Mouse (Mus musculus) forebrain, postnatal 0 days (tissue): ENCODE measurements around the gene Zhx3. TPM values are rescaled to one million over a fixed set of nuclear protein-coding genes. Genes with fewer than 3 reads are reported as not detected.
A peak's percentile ranks its signal among the peaks of the same experiment; 100 is the strongest.

Source experiments
- ATAC-seq: fragments of 200-750 bp; cut with Nextera tagmentation; 2 replicates; pipeline ENCODE4 v1.8.0; 2017; ENCODE audit warnings: mild to moderate bottlenecking, moderate library complexity
- DNase-seq: peaks from one replicate; pipeline ENCODE4 v3.0.0-alpha.2; 2015
- H3K27ac ChIP-seq: fragments of 300-500 bp; sonication (generic); 2 replicates; pipeline ENCODE4 v1.5.1; 2014; ENCODE audit warnings: low read depth, mild to moderate bottlenecking, antibody characterized with exemption, low read length, moderate library complexity, mixed read lengths
- H3K27me3 ChIP-seq: fragments of 300-500 bp; sonication (generic); 2 replicates; pipeline ENCODE4 v1.6.1; 2014; ENCODE audit warnings: mild to moderate bottlenecking, low read length, mixed read lengths; ENCODE audit not compliant: insufficient read depth
- H3K36me3 ChIP-seq: fragments of 300-500 bp; sonication (generic); 2 replicates; pipeline ENCODE4 v1.6.1; 2014; ENCODE audit warnings: mild to moderate bottlenecking, moderate library complexity; ENCODE audit not compliant: insufficient read depth
- H3K4me1 ChIP-seq: fragments of 300-500 bp; sonication (generic); 2 replicates; pipeline ENCODE4 v1.6.1; 2014; ENCODE audit warnings: antibody characterized with exemption; ENCODE audit not compliant: insufficient read depth
- H3K4me2 ChIP-seq: fragments of 300-500 bp; sonication (generic); 2 replicates; pipeline ENCODE4 v1.6.1; 2014; ENCODE audit warnings: low read depth, mild to moderate bottlenecking, moderate library complexity
- H3K4me3 ChIP-seq: fragments of 300-500 bp; sonication (generic); 2 replicates; pipeline ENCODE4 v1.5.1; 2014; ENCODE audit warnings: low read depth, low read length, mixed read lengths
- H3K9ac ChIP-seq: fragments of 300-500 bp; sonication (generic); 2 replicates; pipeline ENCODE4 v1.6.1; 2014; ENCODE audit warnings: mild to moderate bottlenecking
- H3K9me3 ChIP-seq: fragments of 300-500 bp; sonication (generic); 2 replicates; pipeline ENCODE4 v1.6.1; 2016; ENCODE audit warnings: low read length
- CTCF ChIP-seq: sonication (generic); IDR thresholded peaks from 2 replicates; pipeline ENCODE4 v1.5.1; 2016; ENCODE audit warnings: antibody characterized with exemption, control low read depth, low read depth
- WGBS: fragments of 180-500 bp; shearing (Covaris S2); extraction: QIAGEN DNeasy Blood & Tissue Kit; methylation state at CpG from one replicate; pipeline ENCODE4 v1.1.7; 2014; 5-methylcytosine and 5-hydroxymethylcytosine counted together
- polyA plus RNA-seq: library from polyadenylated mRNA; unstranded; fragments of >200 nt; fragmentation: Nextera tagmentation; extraction: Ambion mirVana; gene quantifications from 2 replicates; pipeline ENCODE4 v1.2.1, GENCODE M21; 2015
- total RNA-seq: library from RNA; depleted of rRNA; stranded (reverse); fragments of >200 nt; gene quantifications from 2 replicates; pipeline ENCODE4 v1.2.3, GENCODE M21; 2014

Gene Zhx3
- total and polyA plus RNA-seq, 2 experiments from 2014 or later, result 18.5 to 44.9 TPM

DNA sequence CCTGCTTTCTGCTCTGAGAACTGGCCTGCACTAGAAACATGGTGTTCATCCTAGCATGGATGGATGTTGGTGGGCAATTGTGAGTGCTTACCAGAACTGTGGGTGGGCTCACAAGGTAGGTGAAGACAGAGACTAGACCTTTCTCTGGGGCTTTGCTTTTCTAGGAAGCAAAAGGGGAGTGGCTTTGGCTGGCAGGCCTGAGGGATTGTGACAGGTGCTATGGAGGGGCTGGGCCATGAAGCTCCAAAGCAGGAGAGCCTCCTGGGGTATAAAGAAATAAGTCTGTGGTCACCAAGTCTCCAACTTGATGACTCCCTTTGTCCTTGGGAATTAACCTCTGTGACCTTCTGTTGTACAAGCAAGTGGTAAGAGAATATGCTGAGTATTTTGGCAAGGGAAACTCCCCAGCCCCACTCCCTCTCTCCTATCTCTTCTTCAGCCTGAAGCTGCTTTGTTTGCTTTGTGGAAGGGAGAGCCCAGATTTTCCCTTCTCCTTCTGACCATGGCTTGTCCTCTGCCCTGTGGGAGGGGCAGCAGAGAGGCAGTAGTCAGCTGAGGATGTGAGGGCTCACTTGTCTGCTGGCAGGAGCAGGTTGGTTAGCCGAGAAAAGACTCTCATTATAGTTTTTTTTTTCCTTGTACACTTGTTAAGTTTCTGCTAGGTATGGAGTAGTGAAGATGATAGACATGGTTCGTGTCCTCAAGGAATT is 133.0 kb downstream of the Zhx3 start:
- H3K4me3 ChIP-seq, result no peak overlapping the region
- H3K27ac ChIP-seq, result 0 out of 2 replicates have a peak overlapping the region, but pooled peaks have one; percentile 15
- ATAC-seq (no peak), DNase-seq (no peak)
- no peaks in the 10 kb centered on the region for H3K27me3 ChIP-seq
- H3K36me3 ChIP-seq, result peaks cover 16% of the 10 kb centered on the region
- H3K4me1 ChIP-seq, result peaks cover 12% of the 10 kb centered on the region; the same call in 1 of the 2 replicates
- TF ChIP-seq CTCF, result no peak
- H3K9ac ChIP-seq, result no peak overlapping the region
- 45% methylated on average over 2 of the region's 2 CpGs for WGBS
- no peaks in the 10 kb centered on the region for H3K9me3 ChIP-seq
- no peak overlapping the region for H3K4me2 ChIP-seq

DNA sequence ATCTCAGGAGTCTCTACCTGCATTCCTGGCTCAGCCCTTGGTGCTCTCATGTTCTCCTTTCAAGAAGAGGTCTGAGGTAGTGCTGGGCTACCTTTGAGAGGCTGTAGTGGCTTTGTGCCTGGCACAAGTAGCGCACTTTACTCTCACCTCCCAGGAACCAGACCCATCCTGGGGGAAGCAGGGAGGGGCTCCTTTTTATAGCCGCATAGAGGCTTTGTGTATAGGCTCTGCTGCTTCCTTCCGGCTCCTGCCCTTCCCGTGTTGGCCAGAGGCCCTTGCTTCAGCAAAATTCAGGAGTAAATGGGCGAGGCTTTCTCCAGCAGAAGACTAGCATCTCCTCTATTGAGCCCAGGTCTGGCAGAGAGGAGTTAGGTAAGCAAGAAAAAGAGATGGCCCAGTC is 134.4 kb downstream of the Zhx3 start:
- Histone ChIP-seq H3K27me3 (no peaks in the 10 kb centered on the region), H3K9ac (no peak overlapping the region), H3K9me3 (no peaks in the 10 kb centered on the region), H3K36me3 (peaks cover 16% of the 10 kb centered on the region), H3K4me2 (no peak overlapping the region), H3K4me1 (peaks cover 25% of the 10 kb centered on the region), H3K27ac (no peak overlapping the region), H3K4me3 (no peak overlapping the region)
- ATAC-seq, result no peak
- no peak for TF ChIP-seq CTCF
- no peak for DNase-seq
- 69% methylated on average over 5 of the region's 5 CpGs for WGBS

DNA sequence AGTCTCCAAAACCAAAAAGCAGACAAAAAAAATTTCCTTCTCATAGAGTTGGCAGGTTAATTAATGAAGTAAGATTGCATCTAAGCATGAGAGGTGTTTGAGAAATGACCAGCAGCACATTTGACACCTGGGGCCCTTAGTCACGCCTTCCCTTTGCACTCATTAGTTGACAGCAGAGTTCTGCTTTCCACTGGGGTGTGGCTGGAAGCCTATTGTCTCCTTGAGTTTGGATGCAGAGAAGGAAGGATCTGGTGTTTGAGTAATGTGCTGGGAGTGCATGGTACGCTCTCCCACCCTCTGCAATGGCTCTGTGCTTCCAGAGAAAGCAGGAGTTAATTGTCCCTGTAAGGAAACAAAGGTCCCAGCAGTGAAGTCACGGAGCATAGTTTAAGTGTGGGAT is 136.3 kb downstream of the Zhx3 start:
- Histone ChIP-seq H3K27me3 (no peaks in the 10 kb centered on the region), H3K27ac (no peak overlapping the region), H3K9ac (no peak overlapping the region), H3K4me2 (no peak overlapping the region), H3K4me1 (peaks cover 39% of the 10 kb centered on the region), H3K4me3 (no peak overlapping the region), H3K36me3 (peaks cover 16% of the 10 kb centered on the region), H3K9me3 (no peaks in the 10 kb centered on the region)
- no peak for DNase-seq
- TF ChIP-seq CTCF, result no peak
- no peak for ATAC-seq
- WGBS, result 93% methylated on average over 3 of the region's 3 CpGs

DNA sequence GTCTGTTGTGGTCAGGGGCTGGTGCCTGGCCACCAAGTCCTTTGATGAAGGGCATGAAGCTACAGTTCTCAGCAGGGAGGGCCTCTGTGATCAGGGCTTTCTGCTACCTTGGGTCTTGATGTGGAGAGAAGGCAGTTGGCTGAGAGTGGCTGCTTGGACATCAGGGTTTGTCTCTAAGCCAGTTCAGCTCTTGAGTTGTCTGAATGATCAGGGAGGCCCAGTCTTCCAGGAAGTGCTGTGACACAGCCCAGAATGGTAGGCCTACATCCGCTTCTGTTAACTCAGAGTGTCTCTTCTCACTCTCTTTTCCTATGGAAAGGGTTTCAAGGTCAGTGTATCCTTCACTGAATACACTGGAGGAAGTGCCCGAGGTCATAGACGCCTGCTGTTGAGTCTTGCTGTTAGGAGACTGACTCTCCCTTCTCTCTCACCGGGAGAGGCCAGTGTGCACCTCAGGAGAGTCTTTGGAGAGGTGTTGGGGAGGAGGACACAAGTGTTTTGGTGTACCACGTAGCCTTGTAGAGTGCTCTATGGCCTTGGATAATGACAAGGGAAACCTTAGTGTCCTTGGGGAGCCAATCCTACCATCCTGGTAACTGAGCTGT is 137.0 kb downstream of the Zhx3 start:
- no peak for DNase-seq
- no peaks in the 10 kb centered on the region for H3K9me3 ChIP-seq
- no peak for ATAC-seq
- H3K4me2 ChIP-seq, result no peak overlapping the region
- no peak overlapping the region for H3K27ac ChIP-seq
- no peaks in the 10 kb centered on the region for H3K27me3 ChIP-seq
- no peak overlapping the region for H3K9ac ChIP-seq
- peaks cover 36% of the 10 kb centered on the region for H3K4me1 ChIP-seq
- no peak overlapping the region for H3K4me3 ChIP-seq
- no peak for TF ChIP-seq CTCF
- peaks cover 16% of the 10 kb centered on the region; the same call in 1 of the 2 replicates for H3K36me3 ChIP-seq
- whole genome bisulfite sequencing, result 88% methylated on average over 5 of the region's 5 CpGs

DNA sequence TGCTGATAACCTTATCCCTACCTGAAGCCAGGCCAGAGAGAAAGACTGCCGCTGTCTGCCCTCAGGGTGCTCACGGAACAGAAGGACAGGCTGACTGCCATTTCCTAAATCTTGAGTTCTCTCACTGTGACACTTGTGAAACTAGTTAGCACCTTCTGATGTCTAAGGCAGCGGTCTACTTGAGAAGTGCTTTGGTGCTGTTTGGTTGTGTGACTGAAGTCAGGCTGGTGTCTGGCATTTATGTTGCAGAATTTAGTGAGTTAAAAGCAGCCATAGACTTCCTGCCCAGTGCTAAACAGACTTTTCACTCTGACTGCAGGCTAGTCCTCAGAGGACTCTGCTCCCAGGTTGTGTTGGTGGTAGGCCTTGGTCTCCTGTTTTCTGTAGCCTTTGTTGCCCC is 138.5 kb downstream of the Zhx3 start:
- Histone ChIP-seq H3K27me3 (no peaks in the 10 kb centered on the region), H3K9ac (no peak overlapping the region), H3K4me3 (no peak overlapping the region), H3K4me1 (peaks cover 26% of the 10 kb centered on the region), H3K9me3 (no peaks in the 10 kb centered on the region), H3K36me3 (peaks cover 16% of the 10 kb centered on the region; the same call in 1 of the 2 replicates), H3K4me2 (peak overlapping the region; percentile 83; the same call in 1 of the 2 replicates), H3K27ac (no peak overlapping the region)
- no peak for DNase-seq
- no peak for TF ChIP-seq CTCF
- WGBS, result 71% methylated on average over 3 of the region's 3 CpGs
- ATAC-seq, result no peak

DNA sequence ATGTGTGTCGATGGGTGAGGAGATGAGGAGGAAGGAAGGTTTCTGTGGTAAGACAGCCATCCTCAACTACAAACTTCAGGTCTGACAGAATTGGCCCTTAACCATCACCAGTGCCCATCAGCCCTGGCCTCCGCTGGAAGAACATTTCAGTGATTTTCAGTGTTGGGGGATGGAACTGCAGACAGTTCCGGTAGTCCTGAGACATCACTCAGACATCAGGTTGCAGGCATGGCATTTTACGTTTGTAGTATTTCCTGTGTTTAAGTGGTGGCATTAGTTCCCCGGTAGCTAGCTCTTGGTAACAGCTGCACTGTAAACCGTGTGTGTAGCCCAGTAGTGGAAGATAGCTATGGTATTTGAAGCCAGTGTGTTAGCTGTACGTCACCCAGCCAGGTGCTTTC is 139.7 kb downstream of the Zhx3 start:
- H3K27me3 ChIP-seq, result no peaks in the 10 kb centered on the region
- peak overlapping the region; percentile 33 for H3K9ac ChIP-seq
- peak overlapping the region; percentile 83 for H3K4me2 ChIP-seq
- DNase-seq (no peak), ATAC-seq (no peak)
- H3K36me3 ChIP-seq, result peaks cover 13% of the 10 kb centered on the region; the same call in 1 of the 2 replicates
- WGBS, result 56% methylated on average over 7 of the region's 7 CpGs
- H3K4me1 ChIP-seq, result peaks cover 26% of the 10 kb centered on the region
- H3K9me3 ChIP-seq, result no peaks in the 10 kb centered on the region
- no peak for TF ChIP-seq CTCF
- H3K4me3 ChIP-seq, result peak overlapping the region; percentile 84
- no peak overlapping the region for H3K27ac ChIP-seq

DNA sequence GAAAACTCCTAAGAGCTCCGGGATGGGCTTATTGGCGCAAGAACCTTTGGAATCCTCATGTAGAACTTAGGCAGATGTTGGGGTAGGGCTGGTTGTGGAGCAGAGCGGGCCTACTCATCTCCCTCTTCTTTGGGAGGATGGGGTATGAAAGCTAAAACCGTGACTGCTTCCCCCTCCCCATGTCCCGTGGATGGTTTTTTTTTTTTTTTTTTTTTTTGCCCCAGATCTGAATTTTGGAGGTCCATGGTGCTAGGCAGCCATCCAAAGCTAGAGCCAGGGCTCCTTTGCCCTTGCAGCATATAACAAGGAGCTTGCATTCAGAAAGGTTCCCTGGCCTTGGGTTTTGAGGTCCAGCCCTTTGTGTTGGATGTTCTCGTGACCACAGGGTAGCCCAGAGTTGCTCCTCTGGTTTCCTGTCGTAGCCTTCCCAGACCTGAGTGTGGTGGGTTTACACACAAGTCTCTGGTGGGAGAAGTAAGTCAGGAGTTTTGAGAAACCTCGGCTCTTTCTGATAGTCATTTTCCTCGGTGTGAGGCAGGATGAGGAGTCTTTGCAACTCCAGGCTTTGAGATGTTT is 140.3 kb downstream of the Zhx3 start:
- ATAC-seq (no peak), DNase-seq (no peak)
- Histone ChIP-seq H3K36me3 (peaks cover 13% of the 10 kb centered on the region; the same call in 1 of the 2 replicates), H3K9me3 (no peaks in the 10 kb centered on the region), H3K4me1 (peaks cover 26% of the 10 kb centered on the region), H3K27me3 (no peaks in the 10 kb centered on the region), H3K9ac (peak overlapping the region; percentile 99), H3K4me2 (peak overlapping the region; percentile 83), H3K27ac (no peak overlapping the region), H3K4me3 (peak overlapping the region; percentile 84)
- TF ChIP-seq CTCF, result no peak
- WGBS, result 38% methylated on average over 9 of the region's 9 CpGs
